Mouse (Mus musculus) kidney, adult 11 months (tissue): Measurements from ENCODE around the gene Ubash3a.
"Not testable (repeated sequence)": the region's sequence is repeated elsewhere in the genome, so short reads cannot be mapped to it uniquely, and the experiment has no call there.

Experiments used
- DNase-seq: peaks from one replicate; pipeline ENCODE4 v3.0.0; 2022

Gene Ubash3a

GRCm38 (mm10) chr17:31261352-31261751 is 53.7 kb downstream of the Ubash3a start:
- DNase-seq = peak; percentile 56

- no peak for DNase-seq
Observed at GRCm38 (mm10) chr17:31262715-31263114, 55.0 kb downstream of the Ubash3a start.

- no peak for DNase-seq
Observed at GRCm38 (mm10) chr17:31263770-31264169, 56.1 kb downstream of the Ubash3a start.

- no peak for DNase-seq
Observed at GRCm38 (mm10) chr17:31264372-31264771, 56.7 kb downstream of the Ubash3a start.

GRCm38 (mm10) chr17:31265171-31265572 is 57.5 kb downstream of the Ubash3a start:
- DNase-seq = no peak

- no peak for DNase-seq
Observed at GRCm38 (mm10) chr17:31265831-31266230, 58.2 kb downstream of the Ubash3a start.

- no peak for DNase-seq
Observed at GRCm38 (mm10) chr17:31266321-31266950, 58.8 kb downstream of the Ubash3a start.

GRCm38 (mm10) chr17:31267138-31267537 is 59.5 kb downstream of the Ubash3a start:
- no peak for DNase-seq

GRCm38 (mm10) chr17:31267603-31268002 is 59.9 kb downstream of the Ubash3a start:
- DNase-seq = no peak

- DNase-seq = no peak
Observed at GRCm38 (mm10) chr17:31268016-31268415, 60.3 kb downstream of the Ubash3a start.

- no peak for DNase-seq
Observed at GRCm38 (mm10) chr17:31269761-31270160, 62.1 kb downstream of the Ubash3a start.

- DNase-seq = no peak
Observed at GRCm38 (mm10) chr17:31270246-31270645, 62.6 kb downstream of the Ubash3a start.

- DNase-seq = not testable (repeated sequence)
Observed at GRCm38 (mm10) chr17:31270736-31271135, 63.1 kb downstream of the Ubash3a start.

- no peak for DNase-seq
Observed at GRCm38 (mm10) chr17:31271136-31271851, 63.6 kb downstream of the Ubash3a start.

- no peak for DNase-seq
Observed at GRCm38 (mm10) chr17:31272416-31273165, 64.9 kb downstream of the Ubash3a start.

GRCm38 (mm10) chr17:31273631-31274030 is 66.0 kb downstream of the Ubash3a start:
- no peak for DNase-seq

- DNase-seq = no peak
Observed at GRCm38 (mm10) chr17:31275181-31275580, 67.5 kb downstream of the Ubash3a start.

GRCm38 (mm10) chr17:31276207-31276921 is 68.7 kb downstream of the Ubash3a start:
- DNase-seq = no peak

GRCm38 (mm10) chr17:31276922-31277918 is 69.5 kb downstream of the Ubash3a start, which contains the start of gene Rsph1:
Rsph1 (minus strand) TSS chr17:31277383.
- peak; percentile 98 for DNase-seq

GRCm38 (mm10) chr17:31277931-31278330 is 70.3 kb downstream of the Ubash3a start:
- DNase-seq = no peak

- no peak for DNase-seq
Observed at GRCm38 (mm10) chr17:31279541-31279940, 71.9 kb downstream of the Ubash3a start.

- DNase-seq = no peak
Observed at GRCm38 (mm10) chr17:31280269-31280668, 72.6 kb downstream of the Ubash3a start.
